Mouse (Mus musculus): ENCODE data around the gene Sapcd2.

The Sapcd2 gene

GRCm38 (mm10) chr2:25422587-25423410 lies 50.7 kb downstream of the Sapcd2 start, which contains the start of gene Fut7:
Fut7 (plus strand) TSS chr2:25423267.
- DNase-seq (ENCODE audit: low spot score): no peak

- DNase-seq (ENCODE audit: low spot score): no peak
These were observed 51.5 kb downstream of the Sapcd2 start for GRCm38 (mm10) chr2:25423626-25424025.

GRCm38 (mm10) chr2:25425481-25425880 lies 53.4 kb downstream of the Sapcd2 start:
- DNase-seq (ENCODE audit: low spot score): no peak

- DNase-seq (ENCODE audit: low spot score): peak; percentile 50
These were observed 54.6 kb downstream of the Sapcd2 start for GRCm38 (mm10) chr2:25426721-25427191.

DNA sequence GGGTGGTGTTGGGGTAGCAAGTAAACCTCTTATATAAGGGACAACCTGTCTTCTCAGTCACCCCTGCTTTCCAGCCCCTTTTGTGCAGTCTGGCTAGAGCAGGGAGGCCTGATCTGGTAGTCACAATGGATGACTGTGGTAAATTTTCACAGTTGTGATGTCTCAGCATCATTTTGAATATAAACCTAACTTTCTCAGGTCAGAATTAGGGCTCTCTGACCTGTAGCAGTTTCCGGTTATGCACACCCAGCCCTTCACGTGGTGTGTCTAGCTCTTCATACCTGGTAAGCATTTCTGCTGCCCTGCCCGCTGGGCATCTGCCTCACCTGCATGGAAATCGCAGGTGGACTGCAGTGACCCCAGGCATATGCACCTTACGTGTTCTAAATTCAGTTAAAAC lies 55.1 kb downstream of the Sapcd2 start:
- no peak for DNase-seq (ENCODE audit: low spot score)

Data from testis, postnatal 14 days (tissue).